Mouse (Mus musculus): Measurements from ENCODE around the gene Prkd2.

- TF ChIP-seq POLR2A (IDR thresholded peaks at IDR 0.05; ENCODE audit: extremely low read depth, insufficient read depth, low read length) = no peak
- no peak for TF ChIP-seq CTCF (IDR thresholded peaks at IDR 0.05; ENCODE audit: extremely low read depth, insufficient read depth, low read length)
Observed at GRCm38 (mm10) chr7:16838804-16839426, 3.8 kb upstream of the Prkd2 start.

Data from cortical plate, adult 2 months (tissue).